Mouse (Mus musculus) adrenal gland, adult 8-10 months (tissue): ENCODE data around the gene Gm20831. TPM values are rescaled to one million over a fixed set of nuclear protein-coding genes. Genes with fewer than 3 reads are reported as not detected.
"Not testable (repeated sequence)": the region's sequence is repeated elsewhere in the genome, so short reads cannot be mapped to it uniquely, and the experiment has no call there.

Experiments used
- DNase-seq: peaks from one replicate; pipeline ENCODE4 v3.0.0; 2022
- total RNA-seq, 4 experiments: library from RNA; stranded (reverse); gene quantifications; 2 replicates each; pipeline ENCODE4 v1.2.4; 2022

Gene Gm20831
- total RNA-seq: not detected

- not testable (repeated sequence) for DNase-seq
Measured at GRCm38 (mm10) chrY:17874441-17874840, at the start of gene Gm20831, which contains the start of gene Gm20772. Gene Gm20831, plus strand, starts transcription at chrY:17874741. Gene Gm20772, plus strand, starts transcription at chrY:17874741.

- not testable (repeated sequence) for DNase-seq
Measured at GRCm38 (mm10) chrY:17846166-17846565, 28.4 kb upstream of the Gm20831 start, which contains the start of gene Gm21904. Gene Gm21904, minus strand, starts transcription at chrY:17846266.

GRCm38 (mm10) chrY:17937230-17937629 lies 62.7 kb downstream of the Gm20831 start, which contains the start of gene Srsy:
Gene Srsy, minus strand, starts transcription at chrY:17937330.
- not testable (repeated sequence) for DNase-seq

Other genes with a start within 250 kb of the Gm20831 start
- gene Gm21904, start 28.5 kb upstream of the Gm20831 start, total RNA-seq: not detected
- not detected for gene Gm20772, start within 50 bp of the Gm20831 start, total RNA-seq
- gene Srsy, start 62.6 kb downstream of the Gm20831 start, total RNA-seq: not detected
- gene Gm21764, start 187.1 kb downstream of the Gm20831 start, total RNA-seq: not detected
- not detected for gene Ssty1, start 214.4 kb downstream of the Gm20831 start, total RNA-seq